Mouse (Mus musculus): ENCODE data around the gene Tmem263.

GRCm38 (mm10) chr10:85128453-85128852, 26.0 kb downstream of the Tmem263 start:
- TF ChIP-seq GATA1 (IDR thresholded peaks at IDR 0.05; ENCODE audit: low read length), result no peak
- no peak for TF ChIP-seq TAL1 (IDR thresholded peaks at IDR 0.05; ENCODE audit: low read length)

Measured in erythroblast, embryonic 14.5 days (primary cell).